Mouse (Mus musculus) myocyte (in vitro differentiated cells): ENCODE measurements at regions not wholly inside any gene's neighbourhood (a gene's known extent, or its start where the extent isn't known, plus 50 kb on each side); places are given as distances from the start of the nearest gene placed in this dataset.
"Not testable (repeated sequence)": the region's sequence is repeated elsewhere in the genome, so short reads cannot be mapped to it uniquely, and the experiment has no call there.

Experiments used
- H3K27me3 ChIP-seq: one replicate; pipeline ENCODE4 v1.6.1; 2011; ENCODE audit not compliant: control insufficient read depth, insufficient read depth, insufficient read length
- H3K36me3 ChIP-seq: one replicate; pipeline ENCODE4 v1.6.1; 2011; ENCODE audit not compliant: control insufficient read depth, insufficient read depth
- H3K4me2 ChIP-seq: one replicate; pipeline ENCODE4 v1.6.1; 2011; ENCODE audit warnings: low read depth, control low read depth
- H3K4me3 ChIP-seq: one replicate; pipeline ENCODE4 v1.5.1; 2011; ENCODE audit warnings: mild to moderate bottlenecking, control low read depth, moderate library complexity
- H3K79me2 ChIP-seq: one replicate; pipeline ENCODE4 v1.6.1; 2011; ENCODE audit not compliant: control insufficient read depth, insufficient read depth
- H3ac ChIP-seq: one replicate; pipeline ENCODE4 v1.6.1; 2011; ENCODE audit not compliant: control insufficient read depth, insufficient read length
- CEBPB ChIP-seq: IDR thresholded peaks from 2 replicates; pipeline ENCODE4 v1.6.1; 2011; ENCODE audit warnings: mild to moderate bottlenecking, moderate library complexity; ENCODE audit not compliant: poor library complexity, insufficient read depth, severe bottlenecking
- E2F4 ChIP-seq: IDR thresholded peaks from one replicate; pipeline ENCODE4 v1.6.1; 2011; ENCODE audit warnings: mild to moderate bottlenecking, control low read depth, moderate library complexity; ENCODE audit not compliant: insufficient read depth
- MAX ChIP-seq: IDR thresholded peaks from one replicate; pipeline ENCODE4 v1.6.1; 2011; ENCODE audit warnings: low read depth, mild to moderate bottlenecking, control low read depth
- MYOD1 ChIP-seq, 3 experiments: IDR thresholded peaks; one replicate each; pipeline ENCODE4 v1.6.1; 2011; ENCODE audit warnings: control low read depth in 2 of 3, low read depth in 2 of 3, mild to moderate bottlenecking in 2 of 3, moderate library complexity in 1 of 3; ENCODE audit not compliant: insufficient read length in 2 of 3, control insufficient read depth in 1 of 3
- MYOG ChIP-seq, 3 experiments: IDR thresholded peaks; one replicate each; pipeline ENCODE4 v1.6.1; 2011; ENCODE audit warnings: control low read depth in 2 of 3, low read depth in 2 of 3, mild to moderate bottlenecking in 2 of 3; ENCODE audit not compliant: insufficient read length in 2 of 3, control insufficient read depth in 1 of 3, insufficient read depth in 1 of 3
- POLR2A ChIP-seq: IDR thresholded peaks from one replicate; pipeline ENCODE4 v1.6.1; 2011; ENCODE audit warnings: low read depth, mild to moderate bottlenecking, control low read depth, moderate library complexity; ENCODE audit not compliant: insufficient read length
- POLR2AphosphoS2 ChIP-seq: IDR thresholded peaks from one replicate; pipeline ENCODE4 v1.6.1; 2011; ENCODE audit warnings: low read depth, control low read depth; ENCODE audit not compliant: insufficient read length
- REST ChIP-seq: IDR thresholded peaks from one replicate; pipeline ENCODE4 v1.6.1; 2011; ENCODE audit warnings: mild to moderate bottlenecking, control low read depth, moderate library complexity; ENCODE audit not compliant: insufficient read depth, insufficient read length
- SRF ChIP-seq: IDR thresholded peaks from one replicate; pipeline ENCODE4 v1.6.1; 2011; ENCODE audit warnings: low read depth; ENCODE audit not compliant: control insufficient read depth, insufficient read length
- TCF12 ChIP-seq: IDR thresholded peaks from one replicate; pipeline ENCODE4 v1.6.1; 2011; ENCODE audit warnings: mild to moderate bottlenecking, control low read depth; ENCODE audit not compliant: poor library complexity, insufficient read depth, severe bottlenecking
- TCF3 ChIP-seq: IDR thresholded peaks from one replicate; pipeline ENCODE4 v1.6.1; 2011; ENCODE audit warnings: low read depth, control low read depth; ENCODE audit not compliant: insufficient read length
- USF1 ChIP-seq: IDR thresholded peaks from one replicate; pipeline ENCODE4 v1.6.1; 2011; ENCODE audit warnings: low read depth, mild to moderate bottlenecking, control low read depth, moderate library complexity

GRCm38 (mm10) chrX:130525770-130526169, 776.2 kb downstream of the Diaph2 start:
- Histone ChIP-seq H3K79me2 (no peaks in the 10 kb centered on the region), H3K27me3 (no peaks in the 10 kb centered on the region), H3K36me3 (no peaks in the 10 kb centered on the region), H3ac (no peak overlapping the region), H3K4me2 (no peak overlapping the region), H3K4me3 (no peak overlapping the region)
- no peak for TF ChIP-seq MYOD1 (IDR thresholded peaks at IDR 0.05; ENCODE audit: control insufficient read depth in 1 of 3, insufficient read length in 2 of 3, low read depth in 2 of 3)

DNA sequence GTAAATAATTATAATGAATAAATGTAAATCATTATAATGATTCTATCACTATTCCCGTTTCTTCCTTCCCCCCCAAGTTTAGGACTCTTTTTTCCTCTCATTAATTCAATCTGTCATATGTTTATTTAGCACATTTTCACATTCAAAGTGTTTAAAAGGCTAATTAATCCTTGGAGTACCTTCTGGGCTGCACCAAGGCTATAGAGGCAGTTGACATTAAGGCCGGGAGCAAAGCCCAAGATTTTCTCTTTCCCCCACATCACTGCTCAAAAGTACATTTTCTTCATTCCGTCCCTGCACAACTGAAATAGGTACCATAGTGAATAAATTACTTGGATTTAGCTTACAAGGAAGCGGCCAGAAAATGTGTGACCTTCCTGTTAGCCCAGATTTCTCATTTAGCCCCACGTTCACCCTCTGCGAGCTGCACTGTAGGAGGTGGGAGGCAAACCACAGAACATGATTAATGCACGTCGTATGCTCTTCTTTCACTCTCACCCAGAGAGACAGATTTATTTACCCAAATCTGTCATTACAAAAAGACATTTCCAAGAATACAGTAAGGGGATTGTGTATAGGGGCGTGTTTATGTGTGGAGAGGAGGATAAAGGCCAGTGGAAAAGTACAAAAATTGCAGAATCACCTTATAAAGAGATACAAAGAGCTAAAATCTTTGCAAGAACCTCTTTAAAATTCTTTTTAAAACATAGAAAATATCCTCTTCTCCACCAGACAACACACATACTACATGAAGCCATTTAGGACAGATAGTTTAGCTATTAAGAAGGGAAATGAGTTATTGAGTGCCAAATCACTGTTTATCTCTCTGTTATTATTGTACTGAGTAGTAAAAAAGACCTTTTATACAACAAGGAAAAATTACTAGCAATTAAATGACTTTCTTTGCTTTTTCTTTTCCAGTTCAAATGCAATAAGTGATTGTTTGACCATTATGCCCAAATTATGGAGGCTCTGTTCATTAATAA, 783.9 kb downstream of the Diaph2 start:
- TF ChIP-seq TCF3 (no peak), TCF12 (no peak), POLR2AphosphoS2 (no peak), MYOG (IDR thresholded peaks at IDR 0.05; ENCODE audit: control insufficient read depth in 1 of 3, insufficient read depth in 1 of 3, insufficient read length in 2 of 3, low read depth in 2 of 3) (no peak), CEBPB (no peak), MAX (no peak), E2F4 (no peak), REST (no peak), USF1 (no peak), POLR2A (no peak), SRF (no peak)
- Histone ChIP-seq H3K27me3 (no peaks in the 10 kb centered on the region), H3K36me3 (no peaks in the 10 kb centered on the region), H3K4me2 (no peak overlapping the region), H3ac (no peak overlapping the region), H3K4me3 (no peak overlapping the region), H3K79me2 (no peaks in the 10 kb centered on the region)

GRCm38 (mm10) chrX:130538771-130539170, 789.2 kb downstream of the Diaph2 start:
- H3K27me3 ChIP-seq, result not testable (repeated sequence)

DNA sequence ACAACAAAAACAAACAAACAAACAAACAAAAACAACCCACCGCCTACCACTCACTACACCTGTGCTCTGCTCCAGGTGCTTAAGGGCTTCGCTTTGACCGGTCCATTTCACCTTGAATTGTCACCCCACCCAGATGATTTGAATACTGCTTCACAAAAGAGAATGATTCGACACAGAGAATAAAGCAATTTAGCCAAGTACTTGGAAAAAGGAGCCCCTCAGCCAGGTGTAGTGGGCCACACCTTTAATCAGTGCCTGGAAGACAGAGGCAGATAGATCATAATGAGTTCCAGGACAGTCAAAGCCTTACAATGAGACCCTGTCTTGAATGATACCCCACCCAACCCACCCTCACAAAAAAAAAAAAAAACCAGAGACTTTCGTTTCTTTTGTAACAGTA, 798.5 kb downstream of the Diaph2 start:
- Histone ChIP-seq H3K4me3 (no peak overlapping the region), H3K27me3 (no peaks in the 10 kb centered on the region), H3K4me2 (no peak overlapping the region), H3K36me3 (no peaks in the 10 kb centered on the region), H3K79me2 (no peaks in the 10 kb centered on the region), H3ac (no peak overlapping the region)
- TF ChIP-seq SRF, result no peak
- no peak for TF ChIP-seq POLR2AphosphoS2
- TF ChIP-seq E2F4, result no peak
- no peak for TF ChIP-seq MAX
- no peak for TF ChIP-seq TCF3
- no peak for TF ChIP-seq USF1
- no peak for TF ChIP-seq MYOG (IDR thresholded peaks at IDR 0.05; ENCODE audit: control insufficient read depth in 1 of 3, insufficient read depth in 1 of 3, insufficient read length in 2 of 3, low read depth in 2 of 3)
- TF ChIP-seq TCF12, result no peak
- no peak for TF ChIP-seq MYOD1 (IDR thresholded peaks at IDR 0.05; ENCODE audit: control insufficient read depth in 1 of 3, insufficient read length in 2 of 3, low read depth in 2 of 3)

More at GRCm38 (mm10) chrX:130538771-130539170, 789.2 kb downstream of the Diaph2 start:
- H3K4me2 ChIP-seq, H3K4me3 ChIP-seq, H3K79me2 ChIP-seq, H3ac ChIP-seq, H3K36me3 ChIP-seq: not testable (repeated sequence)

GRCm38 (mm10) chrX:130549275-130549674, 799.7 kb downstream of the Diaph2 start:
- H3ac ChIP-seq, result no peak overlapping the region
- no peaks in the 10 kb centered on the region for H3K27me3 ChIP-seq
- peak overlapping the region; percentile 9 for H3K4me2 ChIP-seq
- H3K79me2 ChIP-seq, result no peaks in the 10 kb centered on the region
- TF ChIP-seq CEBPB (no peak), SRF (no peak), MAX (no peak), POLR2AphosphoS2 (no peak), TCF12 (no peak), USF1 (no peak)
- H3K36me3 ChIP-seq, result no peaks in the 10 kb centered on the region
- no peak overlapping the region for H3K4me3 ChIP-seq

GRCm38 (mm10) chrX:130549925-130550324, 800.4 kb downstream of the Diaph2 start:
- H3K27me3 ChIP-seq, result no peaks in the 10 kb centered on the region
- H3K4me2 ChIP-seq, result no peak overlapping the region
- no peak overlapping the region for H3ac ChIP-seq
- TF ChIP-seq POLR2A, result no peak
- TF ChIP-seq TCF3, result no peak
- no peak for TF ChIP-seq TCF12
- TF ChIP-seq POLR2AphosphoS2, result no peak
- TF ChIP-seq E2F4, result no peak
- no peak for TF ChIP-seq MYOG (IDR thresholded peaks at IDR 0.05; ENCODE audit: control insufficient read depth in 1 of 3, insufficient read depth in 1 of 3, insufficient read length in 2 of 3, low read depth in 2 of 3)
- TF ChIP-seq MYOD1 (IDR thresholded peaks at IDR 0.05; ENCODE audit: control insufficient read depth in 1 of 3, insufficient read length in 2 of 3, low read depth in 2 of 3), result no peak
- no peak for TF ChIP-seq REST
- TF ChIP-seq USF1, result no peak
- no peak for TF ChIP-seq CEBPB
- TF ChIP-seq SRF, result no peak
- TF ChIP-seq MAX, result no peak
- H3K4me3 ChIP-seq, result no peak overlapping the region
- no peaks in the 10 kb centered on the region for H3K79me2 ChIP-seq
- no peaks in the 10 kb centered on the region for H3K36me3 ChIP-seq
